Mouse (Mus musculus): Measurements from ENCODE around the gene Ankrd6.

- TF ChIP-seq CTCF (IDR thresholded peaks at IDR 0.05; ENCODE audit: insufficient read depth, low read depth, low read length) (no peak), POLR2A (IDR thresholded peaks at IDR 0.05; ENCODE audit: insufficient read depth, low read depth, low read length) (no peak)
These were observed 69.6 kb downstream of the Ankrd6 start for GRCm38 (mm10) chr4:32881001-32881400.
